Mouse (Mus musculus) C2C12 (cell line): ENCODE measurements at regions not wholly inside any gene's neighbourhood (a gene's known extent, or its start where the extent isn't known, plus 50 kb on each side); places are given as distances from the start of the nearest gene placed in this dataset.

Experiments
- H3K27me3 ChIP-seq: one replicate; pipeline ENCODE4 v1.6.1; 2011; ENCODE audit not compliant: control insufficient read depth, insufficient read depth, insufficient read length
- H3K36me3 ChIP-seq: one replicate; pipeline ENCODE4 v1.6.1; 2011; ENCODE audit not compliant: control insufficient read depth, insufficient read depth
- H3K4me3 ChIP-seq: one replicate; pipeline ENCODE4 v1.5.1; 2011; ENCODE audit warnings: mild to moderate bottlenecking, control low read depth; ENCODE audit not compliant: poor library complexity, insufficient read depth, severe bottlenecking
- H3K79me2 ChIP-seq: one replicate; pipeline ENCODE4 v1.6.1; 2011; ENCODE audit not compliant: control insufficient read depth, insufficient read depth
- H3K79me3 ChIP-seq: one replicate; pipeline ENCODE4 v1.6.1; 2011; ENCODE audit warnings: low read depth, control low read depth
- H3ac ChIP-seq: one replicate; pipeline ENCODE3; 2011; ENCODE audit warnings: low read depth; ENCODE audit not compliant: control insufficient read depth, insufficient read length
- CEBPB ChIP-seq: IDR thresholded peaks from one replicate; pipeline ENCODE4 v1.6.1; 2011; ENCODE audit warnings: low read depth, mild to moderate bottlenecking, control low read depth, moderate library complexity
- CTCF ChIP-seq: IDR thresholded peaks from one replicate; pipeline ENCODE4 v1.5.1; 2011; ENCODE audit not compliant: control insufficient read depth, insufficient read depth, insufficient read length
- FOSL1 ChIP-seq: IDR thresholded peaks from one replicate; pipeline ENCODE4 v1.8.0; 2011; ENCODE audit warnings: mild to moderate bottlenecking, low read length; ENCODE audit not compliant: poor library complexity, insufficient read depth, severe bottlenecking
- MAX ChIP-seq: IDR thresholded peaks from one replicate; pipeline ENCODE4 v1.6.1; 2011; ENCODE audit warnings: mild to moderate bottlenecking, control low read depth
- MYOD1 ChIP-seq: IDR thresholded peaks from one replicate; pipeline ENCODE4 v1.6.1; 2011; ENCODE audit warnings: low read depth; ENCODE audit not compliant: control insufficient read depth, insufficient read length
- MYOG ChIP-seq: IDR thresholded peaks from one replicate; pipeline ENCODE4 v1.6.1; 2011; ENCODE audit not compliant: control insufficient read depth, insufficient read length; ENCODE audit errors: extremely low read depth
- USF1 ChIP-seq: IDR thresholded peaks from one replicate; pipeline ENCODE4 v1.6.1; 2011; ENCODE audit warnings: low read depth, mild to moderate bottlenecking, control low read depth, moderate library complexity

DNA sequence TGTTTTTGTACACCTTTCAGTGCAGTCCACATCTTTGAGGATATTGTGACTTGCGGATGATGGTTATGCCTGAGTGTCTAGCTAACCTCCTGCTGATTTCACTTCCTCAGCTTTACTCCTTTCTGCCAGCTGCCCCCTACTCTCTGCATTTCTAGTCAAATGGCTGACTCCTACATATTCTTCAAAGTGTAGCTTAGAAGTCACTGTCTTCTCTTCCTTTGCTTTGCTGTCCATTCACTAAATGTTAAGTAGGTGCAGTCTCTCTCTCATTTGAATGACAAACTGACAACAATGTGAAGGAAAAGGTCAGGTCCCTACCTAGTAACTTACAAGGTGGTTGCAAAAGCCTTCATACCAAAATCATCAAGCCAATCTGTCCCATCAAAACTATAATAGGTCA, 73.5 kb upstream of the Nwd2 start:
- Histone ChIP-seq H3K79me3 (no peaks in the 10 kb centered on the region), H3K27me3 (no peaks in the 10 kb centered on the region), H3K79me2 (no peaks in the 10 kb centered on the region), H3ac (no peak overlapping the region), H3K36me3 (no peaks in the 10 kb centered on the region), H3K4me3 (no peak overlapping the region)
- TF ChIP-seq MYOG, result no peak
- no peak for TF ChIP-seq MAX
- no peak for TF ChIP-seq USF1
- no peak for TF ChIP-seq FOSL1
- TF ChIP-seq CTCF, result no peak
- TF ChIP-seq CEBPB, result no peak
- no peak for TF ChIP-seq MYOD1

GRCm38 (mm10) chr5:63579409-63579808, 69.5 kb upstream of the Nwd2 start:
- Histone ChIP-seq H3K79me2 (no peaks in the 10 kb centered on the region), H3K4me3 (no peak overlapping the region), H3K79me3 (no peaks in the 10 kb centered on the region), H3ac (no peak overlapping the region), H3K36me3 (no peaks in the 10 kb centered on the region), H3K27me3 (no peaks in the 10 kb centered on the region)
- no peak for TF ChIP-seq MAX

GRCm38 (mm10) chr5:63587051-63587450, 61.9 kb upstream of the Nwd2 start:
- H3K79me3 ChIP-seq, result no peaks in the 10 kb centered on the region
- TF ChIP-seq MYOG, result no peak
- TF ChIP-seq CTCF, result no peak
- peak; percentile 42 for TF ChIP-seq MAX
- no peak for TF ChIP-seq USF1
- TF ChIP-seq FOSL1, result peak; percentile 89
- TF ChIP-seq MYOD1, result no peak
- peak; percentile 99 for TF ChIP-seq CEBPB
- H3K4me3 ChIP-seq, result no peak overlapping the region
- no peak overlapping the region for H3ac ChIP-seq
- no peaks in the 10 kb centered on the region for H3K79me2 ChIP-seq
- no peaks in the 10 kb centered on the region for H3K27me3 ChIP-seq
- H3K36me3 ChIP-seq, result no peaks in the 10 kb centered on the region

DNA sequence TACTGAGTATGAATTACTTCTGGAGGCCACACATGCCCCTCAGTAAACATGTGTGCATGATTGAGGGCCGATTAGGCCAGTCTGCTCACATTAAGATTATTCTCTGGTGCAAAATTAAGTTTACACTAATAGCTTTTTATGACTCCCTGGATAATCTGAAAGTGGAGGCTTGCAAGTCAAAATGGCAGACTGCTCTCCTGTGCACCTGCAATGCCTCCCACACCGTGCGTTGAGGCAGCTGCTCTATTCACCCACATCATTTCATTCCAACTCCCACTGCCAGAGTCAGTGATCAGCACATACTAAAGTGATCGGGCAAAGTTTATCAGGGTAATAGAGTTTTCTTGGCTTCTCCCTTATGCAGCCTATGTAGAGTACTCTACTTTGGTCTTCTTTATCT, 61.0 kb upstream of the Nwd2 start:
- Histone ChIP-seq H3K4me3 (no peak overlapping the region), H3K79me2 (no peaks in the 10 kb centered on the region), H3K79me3 (no peaks in the 10 kb centered on the region), H3K36me3 (no peaks in the 10 kb centered on the region), H3ac (no peak overlapping the region), H3K27me3 (no peaks in the 10 kb centered on the region)
- no peak for TF ChIP-seq FOSL1
- no peak for TF ChIP-seq MYOG
- TF ChIP-seq MYOD1, result no peak
- TF ChIP-seq USF1, result no peak
- TF ChIP-seq MAX, result no peak
- no peak for TF ChIP-seq CEBPB
